Mouse (Mus musculus): ENCODE measurements at regions not wholly inside any gene's neighbourhood (a gene's known extent, or its start where the extent isn't known, plus 50 kb on each side); places are given as distances from the start of the nearest gene placed in this dataset.

- no peak for DNase-seq
Measured at GRCm38 (mm10) chr14:115015299-115015698, 76.7 kb upstream of the Gpc5 start.

GRCm38 (mm10) chr14:115017410-115018153 lies 74.4 kb upstream of the Gpc5 start:
- DNase-seq = peak; percentile 38 to 63

- no peak for DNase-seq
Measured at GRCm38 (mm10) chr14:115028011-115028410, 64.0 kb upstream of the Gpc5 start.

GRCm38 (mm10) chr14:115031734-115032133 lies 60.3 kb upstream of the Gpc5 start:
- no peak for DNase-seq

- DNase-seq = no peak
Measured at GRCm38 (mm10) chr14:115033375-115033969, 58.5 kb upstream of the Gpc5 start.

- DNase-seq = no peak
Measured at GRCm38 (mm10) chr14:115034718-115035437, 57.1 kb upstream of the Gpc5 start.

GRCm38 (mm10) chr14:115037086-115037793 lies 54.8 kb upstream of the Gpc5 start:
- no peak for DNase-seq

GRCm38 (mm10) chr14:115038788-115039187 lies 53.2 kb upstream of the Gpc5 start:
- no peak for DNase-seq

GRCm38 (mm10) chr14:115039524-115039923 lies 52.5 kb upstream of the Gpc5 start:
- DNase-seq = no peak

- DNase-seq = no peak
Measured at GRCm38 (mm10) chr14:115040091-115040571, 51.9 kb upstream of the Gpc5 start.

- peak; percentile 86 to 88 for DNase-seq
Measured at GRCm38 (mm10) chr14:115040578-115041206, 51.3 kb upstream of the Gpc5 start.

- peak in 1 of 2 experiments; percentile 13 for DNase-seq
Measured at GRCm38 (mm10) chr14:115041336-115042054, 50.5 kb upstream of the Gpc5 start.

GRCm38 (mm10) chr14:115042055-115042564 lies 49.9 kb upstream of the Gpc5 start:
- peak; percentile 87 to 88 for DNase-seq

Measured in kidney, adult 8-10 months (tissue).